Mouse (Mus musculus): ENCODE measurements around the gene Kcnmb4. TPM values are rescaled to one million over a fixed set of nuclear protein-coding genes. Genes with fewer than 3 reads are reported as not detected.

Gene Kcnmb4
- total and polyA plus RNA-seq, 3 experiments = 0.80 to 1.1 (median 1.0) TPM

- Histone ChIP-seq H3K4me1 (ENCODE audit: control insufficient read depth in 1 of 2, insufficient read depth in 2 of 2) (no peaks in the 10 kb centered on the region), H3K9me3 (replicated peaks; ENCODE audit: low read length) (peaks cover 21% of the 10 kb centered on the region), H3K4me2 (ENCODE audit: insufficient read depth, low read depth, poor library complexity, severe bottlenecking) (no peak overlapping the region), H3K27me3 (replicated peaks) (no peaks in the 10 kb centered on the region), H3K9ac (ENCODE audit: insufficient read depth, low read depth) (no peak overlapping the region), H3K36me3 (replicated peaks in 1 of 2; ENCODE audit: control insufficient read depth in 1 of 2, insufficient read depth in 1 of 2, low read length in 1 of 2) (no peaks in the 10 kb centered on the region), H3K27ac (ENCODE audit: insufficient read depth, low read depth) (no peak overlapping the region), H3K79me2 (replicated peaks; ENCODE audit: control insufficient read depth, extremely low read depth, insufficient read depth, poor library complexity, severe bottlenecking) (no peaks in the 10 kb centered on the region), H3K4me3 (replicated peaks in 1 of 3; ENCODE audit: low read depth in 2 of 3, low read length in 2 of 3, poor library complexity in 1 of 3) (no peak overlapping the region)
- no peak for TF ChIP-seq PAX5 (IDR thresholded peaks at IDR 0.05; ENCODE audit: low read length)
- TF ChIP-seq MAFK (IDR thresholded peaks at IDR 0.05; ENCODE audit: insufficient replicate concordance, low read length) = no peak
- no peak for TF ChIP-seq USF2 (conservative IDR thresholded peaks at IDR 0.05; ENCODE audit: low read depth, low read length)
- no peak for TF ChIP-seq ETS1 (conservative IDR thresholded peaks at IDR 0.05; ENCODE audit: low read depth, low read length)
- no peak for TF ChIP-seq MXI1 (IDR thresholded peaks at IDR 0.05; ENCODE audit: low read depth, low read length)
- TF ChIP-seq IRF4 (IDR thresholded peaks at IDR 0.05; ENCODE audit: low read depth, low read length) = no peak
- no peak for TF ChIP-seq SMC3 (IDR thresholded peaks at IDR 0.05; ENCODE audit: low read depth, low read length)
- no peak for TF ChIP-seq E2F4 (IDR thresholded peaks at IDR 0.05; ENCODE audit: insufficient replicate concordance, low read depth, low read length)
- no peak for TF ChIP-seq HCFC1 (IDR thresholded peaks at IDR 0.05; ENCODE audit: low read depth, low read length)
- TF ChIP-seq GABPA (IDR thresholded peaks at IDR 0.05; ENCODE audit: insufficient replicate concordance, low read depth, low read length) = no peak
- no peak for TF ChIP-seq ZC3H11A (IDR thresholded peaks at IDR 0.05; ENCODE audit: low read depth, low read length)
- TF ChIP-seq RAD21 (IDR thresholded peaks at IDR 0.05; ENCODE audit: low read depth, low read length) = no peak
- no peak for TF ChIP-seq BHLHE40 (IDR thresholded peaks at IDR 0.05; ENCODE audit: low read depth, low read length)
- no peak for TF ChIP-seq TBP (conservative IDR thresholded peaks at IDR 0.05; ENCODE audit: low read depth, low read length)
- no peak for TF ChIP-seq ZMIZ1 (IDR thresholded peaks at IDR 0.05; ENCODE audit: low read depth, low read length)
- no peak for TF ChIP-seq CHD1 (IDR thresholded peaks at IDR 0.05; ENCODE audit: low read depth, low read length)
- no peak for TF ChIP-seq ELF1 (IDR thresholded peaks at IDR 0.05; ENCODE audit: low read depth, low read length)
- TF ChIP-seq CTCF (conservative IDR thresholded peaks at IDR 0.05 in 1 of 2, IDR thresholded peaks at IDR 0.05 in 1 of 2; ENCODE audit: low read depth in 2 of 2, low read length in 2 of 2) = no peak
- TF ChIP-seq POLR2AphosphoS2 (IDR thresholded peaks at IDR 0.05; ENCODE audit: low read depth, low read length) = no peak
- TF ChIP-seq RCOR1 (conservative IDR thresholded peaks at IDR 0.05; ENCODE audit: low read depth, low read length) = no peak
- in situ Hi-C loops (cut with MboI; ENCODE audit: low pct_ligation_motif_present, low pct_unique_long_range_greater_than_20kb, low sequenced_read_pairs) = no loop called here
- dilution Hi-C loops (cut with MboI; ENCODE audit: extremely low pct_ligation_motif_present, extremely low pct_unique_long_range_greater_than_20kb, low sequenced_read_pairs) = no loop called here
- DNase-seq (ENCODE audit: extremely low read depth) = no peak
These were observed 38.2 kb downstream of the Kcnmb4 start for GRCm38 (mm10) chr10:116435455-116435854.

- Histone ChIP-seq H3K4me2 (ENCODE audit: insufficient read depth, low read depth, poor library complexity, severe bottlenecking) (no peak overlapping the region), H3K4me3 (replicated peaks in 1 of 3; ENCODE audit: low read depth in 2 of 3, low read length in 2 of 3, poor library complexity in 1 of 3) (no peak overlapping the region), H3K79me2 (replicated peaks; ENCODE audit: control insufficient read depth, extremely low read depth, insufficient read depth, poor library complexity, severe bottlenecking) (no peaks in the 10 kb centered on the region), H3K4me1 (ENCODE audit: control insufficient read depth in 1 of 2, insufficient read depth in 2 of 2) (no peaks in the 10 kb centered on the region), H3K9ac (ENCODE audit: insufficient read depth, low read depth) (no peak overlapping the region), H3K9me3 (replicated peaks; ENCODE audit: low read length) (peaks cover 3% of the 10 kb centered on the region), H3K27me3 (replicated peaks) (no peaks in the 10 kb centered on the region), H3K36me3 (replicated peaks in 1 of 2; ENCODE audit: control insufficient read depth in 1 of 2, insufficient read depth in 1 of 2, low read length in 1 of 2) (no peaks in the 10 kb centered on the region), H3K27ac (ENCODE audit: insufficient read depth, low read depth) (no peak overlapping the region)
- TF ChIP-seq NRF1 (IDR thresholded peaks at IDR 0.05; ENCODE audit: low read depth, low read length) (no peak), MAX (IDR thresholded peaks at IDR 0.05; ENCODE audit: low read length) (no peak), ETS1 (conservative IDR thresholded peaks at IDR 0.05; ENCODE audit: low read depth, low read length) (no peak), RCOR1 (conservative IDR thresholded peaks at IDR 0.05; ENCODE audit: low read depth, low read length) (no peak), MAZ (IDR thresholded peaks at IDR 0.05; ENCODE audit: low read depth, low read length) (no peak)
- DNase-seq (ENCODE audit: extremely low read depth) = no peak
- in situ Hi-C loops (cut with MboI; ENCODE audit: low pct_ligation_motif_present, low pct_unique_long_range_greater_than_20kb, low sequenced_read_pairs) (no loop called here), dilution Hi-C loops (cut with MboI; ENCODE audit: extremely low pct_ligation_motif_present, extremely low pct_unique_long_range_greater_than_20kb, low sequenced_read_pairs) (no loop called here)
These were observed 41.3 kb downstream of the Kcnmb4 start for GRCm38 (mm10) chr10:116432421-116432820.

All from CH12.LX (cell line).